Mouse (Mus musculus): ENCODE results near the gene Scamp1. TPM values are rescaled to one million over a fixed set of nuclear protein-coding genes. Genes with fewer than 3 reads are reported as not detected.
"Not testable (repeated sequence)": the region's sequence is repeated elsewhere in the genome, so short reads cannot be mapped to it uniquely, and the experiment has no call there.

The Scamp1 gene
- 9.6 and 12.9 TPM in 2 replicates for polyA plus RNA-seq (2015; fragmentation: Nextera tagmentation; extraction: Ambion mirVana)

GRCm38 (mm10) chr13:94285281-94285871 lies at the start of gene Scamp1:
TSS of gene Scamp1 (minus strand) at chr13:94285857.
- peak; percentile 88 for DNase-seq (ENCODE audit: low spot score)

DNA sequence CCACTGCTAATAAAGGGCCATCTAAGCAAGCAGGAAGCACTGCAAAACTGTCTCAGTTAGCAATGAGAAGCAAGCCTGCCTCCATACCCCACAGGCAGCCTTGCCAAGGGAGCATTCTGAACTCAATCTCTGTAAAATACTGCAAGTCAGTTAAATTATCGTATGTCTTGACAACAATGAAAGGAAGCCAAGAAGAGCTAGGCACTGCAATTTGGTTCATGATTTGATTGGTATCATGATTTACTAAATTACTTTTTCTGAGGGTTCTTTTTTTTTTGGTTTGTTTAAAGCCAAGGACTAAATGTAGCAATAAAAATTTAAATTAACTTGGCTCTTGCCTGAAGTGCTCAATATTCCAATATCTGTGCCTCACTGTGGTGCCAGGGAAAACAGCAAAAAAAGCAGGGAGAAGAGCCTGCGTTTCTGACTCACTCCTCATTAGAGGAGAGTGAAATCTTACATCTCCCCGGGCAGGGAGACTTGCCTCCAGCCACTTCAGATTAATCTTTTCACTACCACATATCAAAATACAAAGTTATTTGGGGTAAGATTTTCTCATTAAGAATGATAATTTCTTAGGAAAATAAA lies 44.8 kb upstream of the Scamp1 start:
- DNase-seq (ENCODE audit: low spot score): no peak

- DNase-seq (ENCODE audit: low spot score): not testable (repeated sequence)
Observed at GRCm38 (mm10) chr13:94329005-94329404, 43.3 kb upstream of the Scamp1 start.

GRCm38 (mm10) chr13:94328063-94328462 lies 42.4 kb upstream of the Scamp1 start:
- no peak for DNase-seq (ENCODE audit: low spot score)

DNA sequence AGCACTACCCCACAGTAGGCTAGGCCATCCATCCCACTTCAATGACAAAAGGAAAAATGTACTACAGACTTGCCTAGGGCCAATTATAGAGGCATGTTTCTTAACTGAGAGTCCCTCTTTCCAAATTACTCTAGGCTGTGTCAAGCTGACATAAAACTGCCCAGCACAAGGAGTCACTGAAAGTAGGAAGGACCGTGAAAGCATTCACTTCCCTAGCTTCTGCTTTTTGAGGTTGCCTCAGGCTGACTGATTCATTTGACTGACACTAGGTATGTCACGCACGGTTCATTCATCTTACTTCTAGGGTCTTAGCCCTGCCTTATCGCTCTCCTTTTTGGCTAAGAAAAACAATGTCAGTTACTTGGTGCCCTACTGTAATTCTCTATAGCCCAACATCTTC lies 36.8 kb upstream of the Scamp1 start:
- no peak for DNase-seq (ENCODE audit: low spot score)

GRCm38 (mm10) chr13:94321094-94321792 lies 35.6 kb upstream of the Scamp1 start:
- DNase-seq (ENCODE audit: low spot score): no peak

- no peak for DNase-seq (ENCODE audit: low spot score)
Observed at GRCm38 (mm10) chr13:94316975-94317511, 31.4 kb upstream of the Scamp1 start.

- not testable (repeated sequence) for DNase-seq (ENCODE audit: low spot score)
Observed at GRCm38 (mm10) chr13:94312812-94313211, 27.2 kb upstream of the Scamp1 start.

GRCm38 (mm10) chr13:94308279-94308678 lies 22.6 kb upstream of the Scamp1 start:
- no peak for DNase-seq (ENCODE audit: low spot score)

- no peak for DNase-seq (ENCODE audit: low spot score)
Observed at GRCm38 (mm10) chr13:94307531-94307930, 21.9 kb upstream of the Scamp1 start.

- DNase-seq (ENCODE audit: low spot score): no peak
Observed at GRCm38 (mm10) chr13:94306968-94307289, 21.3 kb upstream of the Scamp1 start.

DNA sequence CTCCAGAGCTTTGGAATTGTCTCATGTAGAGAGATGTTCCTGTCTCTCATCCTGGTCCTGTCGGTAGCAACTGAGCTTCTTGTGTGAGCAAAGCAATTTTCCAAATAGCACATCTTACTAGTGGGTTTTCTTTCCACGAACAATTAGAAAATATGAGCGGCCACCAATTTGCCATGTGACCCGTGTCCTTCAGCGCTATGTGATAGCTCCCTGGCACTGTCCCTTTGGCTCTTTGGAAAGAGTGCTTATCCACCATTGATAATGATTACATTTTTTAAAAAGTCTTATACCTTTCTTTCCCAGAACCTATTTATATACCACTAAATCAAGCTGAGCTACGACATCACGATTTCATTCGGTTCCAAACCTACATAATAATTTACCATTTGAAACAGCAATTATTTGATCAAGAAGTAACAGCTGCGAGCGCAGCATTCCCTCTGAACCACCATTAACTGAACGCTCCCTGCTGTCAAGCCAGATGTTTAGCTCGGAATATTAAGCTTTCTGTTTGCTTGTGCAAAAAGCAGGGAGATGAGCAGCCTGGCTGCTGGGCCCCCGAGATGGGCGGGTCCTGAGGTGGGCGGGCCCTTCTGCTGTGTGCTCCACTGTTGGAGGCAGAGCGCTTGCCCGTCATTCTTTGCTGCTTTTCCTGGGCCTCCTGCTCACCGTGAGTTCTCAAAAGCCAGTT lies 20.8 kb upstream of the Scamp1 start:
- DNase-seq (ENCODE audit: low spot score): peak; percentile 70

- no peak for DNase-seq (ENCODE audit: low spot score)
Observed at GRCm38 (mm10) chr13:94300946-94301538, 15.4 kb upstream of the Scamp1 start.

- no peak for DNase-seq (ENCODE audit: low spot score)
Observed at GRCm38 (mm10) chr13:94300232-94300631, 14.6 kb upstream of the Scamp1 start.

DNA sequence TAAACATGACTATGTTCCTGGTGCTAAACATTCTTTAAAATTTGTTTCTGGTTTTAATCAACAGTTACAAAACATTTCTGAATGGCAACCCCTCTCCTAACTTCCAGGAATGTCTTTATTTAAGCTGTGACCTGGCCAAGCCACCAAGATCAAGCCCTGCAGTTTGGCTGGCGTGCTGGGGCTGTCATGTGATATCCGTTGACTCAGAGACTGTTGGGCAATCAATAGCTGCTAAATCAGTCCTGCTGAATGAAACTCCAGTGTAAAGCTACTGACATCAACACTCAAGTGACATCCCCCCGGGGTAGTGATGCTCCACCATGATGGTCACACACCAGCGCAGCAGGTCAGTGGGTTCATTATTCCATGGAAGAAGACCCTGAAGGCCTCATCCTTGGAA lies 12.7 kb upstream of the Scamp1 start:
- DNase-seq (ENCODE audit: low spot score): no peak

GRCm38 (mm10) chr13:94296371-94296770 lies 10.7 kb upstream of the Scamp1 start:
- DNase-seq (ENCODE audit: low spot score): no peak

DNA sequence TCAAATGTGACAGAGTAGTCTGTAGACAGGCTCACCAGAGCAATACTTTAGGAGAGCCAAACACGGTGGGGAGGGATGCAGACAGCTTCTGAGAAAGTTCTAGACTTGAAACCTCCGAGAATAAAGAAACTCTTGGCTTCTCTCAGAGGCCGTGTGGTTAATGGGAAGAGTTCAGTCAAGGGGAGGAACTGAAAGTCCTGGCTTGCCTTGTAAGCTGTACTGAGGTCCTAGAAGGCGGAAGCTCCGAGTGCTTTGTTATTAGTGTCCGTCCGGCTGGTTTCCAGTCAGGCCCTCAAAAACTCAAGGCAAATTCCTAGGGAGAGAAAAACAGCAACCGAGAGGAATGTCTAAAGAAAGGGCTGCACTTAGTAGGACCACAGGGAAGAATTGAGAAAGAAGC lies 10.3 kb upstream of the Scamp1 start:
- DNase-seq (ENCODE audit: low spot score): no peak

- DNase-seq (ENCODE audit: low spot score): no peak
Observed at GRCm38 (mm10) chr13:94294886-94295285, 9.2 kb upstream of the Scamp1 start.

- DNase-seq (ENCODE audit: low spot score): no peak
Observed at GRCm38 (mm10) chr13:94293911-94294310, 8.3 kb upstream of the Scamp1 start.

- no peak for DNase-seq (ENCODE audit: low spot score)
Observed at GRCm38 (mm10) chr13:94286195-94286594, 538 bp upstream of the Scamp1 start.

GRCm38 (mm10) chr13:94284543-94285269 lies 951 bp downstream of the Scamp1 start:
- no peak for DNase-seq (ENCODE audit: low spot score)

Measured in thymus, postnatal 0 days (tissue).